Mouse (Mus musculus) heart, postnatal 0 days (tissue): ENCODE data around the gene Wwox. TPM values are rescaled to one million over a fixed set of nuclear protein-coding genes. Genes with fewer than 3 reads are reported as not detected.

Experiments used
- ATAC-seq: fragments of 200-750 bp; cut with Nextera tagmentation; 2 replicates; pipeline ENCODE4 v1.8.0; 2017; ENCODE audit warnings: low read depth, moderate number of reproducible peaks, moderate library complexity; ENCODE audit not compliant: insufficient read depth
- DNase-seq: peaks from one replicate; pipeline ENCODE4 v3.0.0-alpha.2; 2016; ENCODE audit warnings: low spot score
- H3K27ac ChIP-seq: fragments of 300-500 bp; sonication (generic); 2 replicates; pipeline ENCODE4 v1.5.1; 2014; ENCODE audit warnings: low read depth, mild to moderate bottlenecking
- H3K27me3 ChIP-seq: fragments of 300-500 bp; sonication (generic); 2 replicates; pipeline ENCODE4 v1.6.1; 2014; ENCODE audit warnings: low read length, mixed read lengths; ENCODE audit not compliant: control insufficient read depth, insufficient read depth
- H3K36me3 ChIP-seq: fragments of 300-500 bp; sonication (generic); replicated peaks from 2 replicates; pipeline ENCODE4 v1.6.1; 2014; ENCODE audit warnings: low read length, mixed read lengths; ENCODE audit not compliant: control insufficient read depth, insufficient read depth
- H3K4me1 ChIP-seq: fragments of 300-500 bp; sonication (generic); 2 replicates; pipeline ENCODE4 v1.6.1; 2014; ENCODE audit warnings: antibody characterized with exemption; ENCODE audit not compliant: control insufficient read depth, insufficient read depth
- H3K4me2 ChIP-seq: fragments of 300-500 bp; sonication (generic); 2 replicates; pipeline ENCODE4 v1.6.1; 2014; ENCODE audit warnings: low read depth, mild to moderate bottlenecking, low read length, moderate library complexity
- H3K4me3 ChIP-seq: fragments of 300-500 bp; sonication (generic); 2 replicates; pipeline ENCODE4 v1.5.1; 2014; ENCODE audit warnings: low read depth, low read length
- H3K9ac ChIP-seq: fragments of 300-500 bp; sonication (generic); replicated peaks from 2 replicates; pipeline ENCODE4 v1.6.1; 2014; ENCODE audit warnings: low read depth, low read length, mixed read lengths
- H3K9me3 ChIP-seq: fragments of 300-500 bp; sonication (generic); replicated peaks from 2 replicates; pipeline ENCODE4 v1.6.1; 2016; ENCODE audit warnings: low read length; ENCODE audit not compliant: control insufficient read depth
- CTCF ChIP-seq: IDR thresholded peaks from 2 replicates; pipeline ENCODE4 v1.5.1; 2016; ENCODE audit warnings: antibody characterized with exemption, control low read depth, low read depth
- EP300 ChIP-seq: IDR thresholded peaks from 2 replicates; pipeline ENCODE4 v1.6.1; 2016; ENCODE audit warnings: antibody characterized with exemption, low read depth
- WGBS: fragments of 180-500 bp; shearing (Covaris S2); extraction: QIAGEN DNeasy Blood & Tissue Kit; methylation state at CpG from one replicate; pipeline ENCODE4 v1.1.7; 2014; 5-methylcytosine and 5-hydroxymethylcytosine counted together
- polyA plus RNA-seq: library from polyadenylated mRNA; unstranded; fragments of >200 nt; fragmentation: Nextera tagmentation; extraction: Ambion mirVana; gene quantifications from 2 replicates; pipeline ENCODE4 v1.2.1, GENCODE M21; 2015
- total RNA-seq: library from RNA; depleted of rRNA; stranded (reverse); fragments of >200 nt; gene quantifications from 2 replicates; pipeline ENCODE4 v1.2.3, GENCODE M21; 2014; ENCODE audit warnings: low replicate concordance

Gene Wwox
- total and polyA plus RNA-seq, 2 experiments from 2014 or later = 7.5 to 9.6 TPM

DNA sequence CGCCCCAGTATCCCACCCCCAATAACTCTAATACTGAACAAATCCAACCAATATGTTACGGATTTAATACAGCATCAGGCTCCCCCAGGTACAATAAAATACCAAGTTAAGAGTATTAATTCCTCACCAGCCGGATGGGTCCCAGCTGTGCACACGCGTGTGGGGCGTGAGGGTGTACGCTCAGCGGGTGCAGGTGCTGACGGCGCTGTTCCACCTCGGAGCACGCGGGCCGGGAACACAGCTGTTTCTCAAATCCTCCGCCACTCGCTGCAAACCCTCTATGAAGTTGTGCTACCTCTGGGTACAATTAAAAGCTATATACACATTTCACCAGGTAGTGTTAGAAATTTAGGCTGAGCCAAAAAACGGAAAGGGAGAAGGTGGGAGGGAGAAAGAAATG, 818.0 kb downstream of the Wwox start:
- ATAC-seq = no peak
- H3K27me3 ChIP-seq = no peaks in the 10 kb centered on the region
- DNase-seq = no peak
- H3K9me3 ChIP-seq = no peaks in the 10 kb centered on the region
- no peaks in the 10 kb centered on the region for H3K36me3 ChIP-seq
- TF ChIP-seq CTCF (no peak), EP300 (no peak)
- no peak overlapping the region for H3K4me3 ChIP-seq
- H3K27ac ChIP-seq = no peak overlapping the region
- no peak overlapping the region for H3K4me2 ChIP-seq
- H3K4me1 ChIP-seq = no peaks in the 10 kb centered on the region
- WGBS = 94% methylated on average over 17 of the region's 17 CpGs
- H3K9ac ChIP-seq = no peak overlapping the region

GRCm38 (mm10) chr8:115259806-115260205, 820.4 kb downstream of the Wwox start:
- Histone ChIP-seq H3K9me3 (no peaks in the 10 kb centered on the region), H3K36me3 (no peaks in the 10 kb centered on the region), H3K27ac (no peak overlapping the region), H3K4me1 (no peaks in the 10 kb centered on the region), H3K27me3 (no peaks in the 10 kb centered on the region), H3K9ac (no peak overlapping the region), H3K4me2 (no peak overlapping the region), H3K4me3 (no peak overlapping the region)
- WGBS = 87% methylated on average over 12 of the region's 12 CpGs
- ATAC-seq (no peak), DNase-seq (no peak)
- TF ChIP-seq CTCF = no peak
- TF ChIP-seq EP300 = no peak

GRCm38 (mm10) chr8:115267196-115267595, 827.7 kb downstream of the Wwox start:
- no peak for DNase-seq

DNA sequence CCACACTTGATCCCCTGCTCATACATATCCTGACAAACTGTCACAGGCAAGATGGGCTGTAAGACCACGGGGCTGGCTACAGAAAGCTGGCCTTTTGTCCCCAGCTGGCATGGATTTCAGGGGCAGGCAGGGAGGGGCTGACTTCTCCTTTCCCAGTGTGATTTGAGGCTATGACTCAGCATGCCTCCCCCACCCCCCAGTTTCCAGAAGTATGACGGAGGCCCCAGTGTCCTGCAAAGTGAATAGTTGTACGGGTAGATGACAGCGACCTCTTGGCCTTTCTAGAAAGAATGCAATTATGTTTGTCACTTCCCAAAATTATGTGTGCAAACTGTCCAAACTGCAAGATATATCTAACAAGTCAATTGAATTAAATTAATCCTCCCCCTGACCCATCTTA, 830.1 kb downstream of the Wwox start:
- Histone ChIP-seq H3K36me3 (no peaks in the 10 kb centered on the region), H3K9ac (no peak overlapping the region), H3K4me2 (no peak overlapping the region), H3K4me1 (no peaks in the 10 kb centered on the region), H3K4me3 (no peak overlapping the region), H3K27me3 (no peaks in the 10 kb centered on the region), H3K27ac (no peak overlapping the region), H3K9me3 (no peaks in the 10 kb centered on the region)
- TF ChIP-seq CTCF = no peak
- DNase-seq = no peak
- 58% methylated on average over 4 of the region's 4 CpGs for WGBS
- no peak for ATAC-seq

More at GRCm38 (mm10) chr8:115267196-115267595, 827.7 kb downstream of the Wwox start:
- H3K4me2 ChIP-seq = no peak overlapping the region
- no peak overlapping the region for H3K4me3 ChIP-seq
- no peak overlapping the region for H3K27ac ChIP-seq
- no peaks in the 10 kb centered on the region for H3K4me1 ChIP-seq
- H3K9me3 ChIP-seq = no peaks in the 10 kb centered on the region
- no peak for ATAC-seq
- no peaks in the 10 kb centered on the region for H3K36me3 ChIP-seq
- no peak overlapping the region for H3K9ac ChIP-seq
- H3K27me3 ChIP-seq = no peaks in the 10 kb centered on the region
- WGBS = 53% methylated on average over 11 of the region's 11 CpGs
- TF ChIP-seq CTCF (no peak), EP300 (no peak)

GRCm38 (mm10) chr8:115273976-115274375, 834.5 kb downstream of the Wwox start:
- Histone ChIP-seq H3K4me2 (no peak overlapping the region), H3K9me3 (no peaks in the 10 kb centered on the region), H3K9ac (no peak overlapping the region), H3K27ac (no peak overlapping the region), H3K36me3 (no peaks in the 10 kb centered on the region), H3K4me3 (no peak overlapping the region), H3K4me1 (no peaks in the 10 kb centered on the region), H3K27me3 (no peaks in the 10 kb centered on the region)
- ATAC-seq = no peak
- no peak for DNase-seq
- TF ChIP-seq CTCF = no peak
- no peak for TF ChIP-seq EP300
- WGBS = 73% methylated on average over 6 of the region's 6 CpGs

- Histone ChIP-seq H3K9ac (no peak overlapping the region), H3K27ac (no peak overlapping the region), H3K4me3 (no peak overlapping the region), H3K4me2 (no peak overlapping the region), H3K36me3 (no peaks in the 10 kb centered on the region), H3K4me1 (no peaks in the 10 kb centered on the region), H3K27me3 (no peaks in the 10 kb centered on the region), H3K9me3 (no peaks in the 10 kb centered on the region)
- WGBS = 78% methylated on average over 2 of the region's 2 CpGs
- DNase-seq (no peak), ATAC-seq (no peak)
- TF ChIP-seq EP300 (no peak), CTCF (no peak)
Measured at GRCm38 (mm10) chr8:115276281-115276680, 836.8 kb downstream of the Wwox start.
